Mouse (Mus musculus): ENCODE data around the gene Smim1. TPM values are rescaled to one million over a fixed set of nuclear protein-coding genes. Genes with fewer than 3 reads are reported as not detected.

Smim1 gene
- polyA plus RNA-seq (2015; fragmentation: Nextera tagmentation; extraction: Ambion mirVana), result 18.3 and 21.1 TPM in 2 replicates

GRCm38 (mm10) chr4:154025641-154026440, at the start of gene Smim1:
Smim1 (minus strand) TSS chr4:154026230.
- WGBS, result 2% methylated on average over 31 of the region's 33 CpGs
- Histone ChIP-seq H3K9me3 (replicated peaks) (no peaks in the 10 kb centered on the region), H3K36me3 (peaks cover 16% of the 10 kb centered on the region), H3K9ac (replicated peaks) (peak within 1 kb of the TSS; percentile 38), H3K27me3 (replicated peaks) (peaks cover 16% of the 10 kb centered on the region), H3K4me1 (peaks cover 34% of the 10 kb centered on the region), H3K4me3 (replicated peaks) (peak within 1 kb of the TSS; percentile 39), H3K4me2 (peak within 1 kb of the TSS; percentile 70), H3K27ac (replicated peaks) (no peak within 1 kb of the TSS; the same call in 1 of the 2 replicates)
- peak; percentile 68 for ATAC-seq (ENCODE audit: low FRiP score)

GRCm38 (mm10) chr4:154071941-154072340, 45.9 kb upstream of the Smim1 start:
- Histone ChIP-seq H3K27ac (replicated peaks) (no peak overlapping the region), H3K4me1 (peaks cover 10% of the 10 kb centered on the region), H3K4me2 (peak overlapping the region; percentile 40), H3K36me3 (no peaks in the 10 kb centered on the region), H3K9ac (replicated peaks) (no peak overlapping the region), H3K9me3 (replicated peaks) (no peaks in the 10 kb centered on the region), H3K27me3 (replicated peaks) (peaks cover 36% of the 10 kb centered on the region), H3K4me3 (replicated peaks) (no peak overlapping the region)
- no peak for ATAC-seq (ENCODE audit: low FRiP score)
- WGBS, result 22% methylated on average over 13 of the region's 16 CpGs

GRCm38 (mm10) chr4:154071521-154071920, 45.5 kb upstream of the Smim1 start:
- H3K9ac ChIP-seq (replicated peaks), result no peak overlapping the region
- peaks cover 36% of the 10 kb centered on the region for H3K27me3 ChIP-seq (replicated peaks)
- H3K27ac ChIP-seq (replicated peaks), result no peak overlapping the region
- H3K4me2 ChIP-seq, result peak overlapping the region; percentile 40
- no peaks in the 10 kb centered on the region for H3K9me3 ChIP-seq (replicated peaks)
- no peak for ATAC-seq (ENCODE audit: low FRiP score)
- 2% methylated on average over 15 of the region's 20 CpGs for WGBS
- H3K4me1 ChIP-seq, result peaks cover 10% of the 10 kb centered on the region
- no peaks in the 10 kb centered on the region for H3K36me3 ChIP-seq
- peak overlapping the region; percentile 15; the same call in 1 of the 2 replicates for H3K4me3 ChIP-seq (replicated peaks)

- no peak overlapping the region for H3K4me3 ChIP-seq (replicated peaks)
- H3K9ac ChIP-seq (replicated peaks), result no peak overlapping the region
- WGBS, result 4% methylated on average over 5 of the region's 5 CpGs
- H3K36me3 ChIP-seq, result no peaks in the 10 kb centered on the region
- peaks cover 36% of the 10 kb centered on the region for H3K27me3 ChIP-seq (replicated peaks)
- H3K4me2 ChIP-seq, result no peak overlapping the region
- H3K9me3 ChIP-seq (replicated peaks), result no peaks in the 10 kb centered on the region
- H3K4me1 ChIP-seq, result peaks cover 10% of the 10 kb centered on the region
- ATAC-seq (ENCODE audit: low FRiP score), result no peak
- no peak overlapping the region for H3K27ac ChIP-seq (replicated peaks)
These were observed 44.9 kb upstream of the Smim1 start for GRCm38 (mm10) chr4:154070896-154071295.

GRCm38 (mm10) chr4:154064827-154065773, 39.1 kb upstream of the Smim1 start:
- Histone ChIP-seq H3K4me2 (no peak overlapping the region), H3K27ac (replicated peaks) (no peak overlapping the region), H3K4me1 (no peaks in the 10 kb centered on the region), H3K9ac (replicated peaks) (no peak overlapping the region), H3K9me3 (replicated peaks) (no peaks in the 10 kb centered on the region), H3K4me3 (replicated peaks) (no peak overlapping the region), H3K27me3 (replicated peaks) (peaks cover 14% of the 10 kb centered on the region), H3K36me3 (no peaks in the 10 kb centered on the region)
- peak; percentile 72; the same call in 1 of the 2 replicates for ATAC-seq (ENCODE audit: low FRiP score)
- 62% methylated on average over 14 of the region's 14 CpGs for WGBS

GRCm38 (mm10) chr4:154057696-154058095, 31.7 kb upstream of the Smim1 start:
- no peak overlapping the region for H3K9ac ChIP-seq (replicated peaks)
- no peaks in the 10 kb centered on the region for H3K4me1 ChIP-seq
- H3K4me3 ChIP-seq (replicated peaks), result no peak overlapping the region
- no peaks in the 10 kb centered on the region for H3K36me3 ChIP-seq
- H3K4me2 ChIP-seq, result no peak overlapping the region
- no peak for ATAC-seq (ENCODE audit: low FRiP score)
- H3K27ac ChIP-seq (replicated peaks), result no peak overlapping the region
- no peaks in the 10 kb centered on the region for H3K9me3 ChIP-seq (replicated peaks)
- 65% methylated on average over 4 of the region's 4 CpGs for WGBS
- 0 out of 2 replicates have a peak, but pooled peaks cover 3% of the 10 kb centered on the region for H3K27me3 ChIP-seq (replicated peaks)

GRCm38 (mm10) chr4:154056661-154057060, 30.6 kb upstream of the Smim1 start:
- H3K9ac ChIP-seq (replicated peaks), result no peak overlapping the region
- ATAC-seq (ENCODE audit: low FRiP score), result no peak
- 52% methylated on average over 2 of the region's 2 CpGs for WGBS
- no peaks in the 10 kb centered on the region for H3K4me1 ChIP-seq
- no peak overlapping the region for H3K4me2 ChIP-seq
- H3K36me3 ChIP-seq, result no peaks in the 10 kb centered on the region
- no peak overlapping the region for H3K27ac ChIP-seq (replicated peaks)
- H3K9me3 ChIP-seq (replicated peaks), result no peaks in the 10 kb centered on the region
- H3K27me3 ChIP-seq (replicated peaks), result no peaks in the 10 kb centered on the region
- no peak overlapping the region for H3K4me3 ChIP-seq (replicated peaks)

- WGBS, result 72% methylated on average over 2 of the region's 2 CpGs
- Histone ChIP-seq H3K4me3 (replicated peaks) (no peak overlapping the region), H3K4me1 (no peaks in the 10 kb centered on the region), H3K4me2 (no peak overlapping the region), H3K36me3 (no peaks in the 10 kb centered on the region), H3K9me3 (replicated peaks) (no peaks in the 10 kb centered on the region), H3K9ac (replicated peaks) (no peak overlapping the region), H3K27ac (replicated peaks) (no peak overlapping the region), H3K27me3 (replicated peaks) (no peaks in the 10 kb centered on the region)
- ATAC-seq (ENCODE audit: low FRiP score), result no peak
These were observed 30.0 kb upstream of the Smim1 start for GRCm38 (mm10) chr4:154056046-154056445.

GRCm38 (mm10) chr4:154055482-154055881, 29.5 kb upstream of the Smim1 start:
- no peak for ATAC-seq (ENCODE audit: low FRiP score)
- H3K4me3 ChIP-seq (replicated peaks), result no peak overlapping the region
- H3K4me1 ChIP-seq, result no peaks in the 10 kb centered on the region
- H3K27me3 ChIP-seq (replicated peaks), result no peaks in the 10 kb centered on the region
- H3K27ac ChIP-seq (replicated peaks), result no peak overlapping the region
- H3K9me3 ChIP-seq (replicated peaks), result no peaks in the 10 kb centered on the region
- H3K4me2 ChIP-seq, result no peak overlapping the region
- H3K36me3 ChIP-seq, result no peaks in the 10 kb centered on the region
- no peak overlapping the region for H3K9ac ChIP-seq (replicated peaks)
- WGBS, result 92% methylated on average over 7 of the region's 7 CpGs

- H3K4me3 ChIP-seq (replicated peaks), result no peak overlapping the region
- no peak for ATAC-seq (ENCODE audit: low FRiP score)
- no peaks in the 10 kb centered on the region for H3K36me3 ChIP-seq
- no peak overlapping the region for H3K27ac ChIP-seq (replicated peaks)
- no peaks in the 10 kb centered on the region for H3K4me1 ChIP-seq
- no peak overlapping the region for H3K9ac ChIP-seq (replicated peaks)
- H3K4me2 ChIP-seq, result no peak overlapping the region
- 66% methylated on average over 4 of the region's 4 CpGs for WGBS
- H3K9me3 ChIP-seq (replicated peaks), result no peaks in the 10 kb centered on the region
- no peaks in the 10 kb centered on the region for H3K27me3 ChIP-seq (replicated peaks)
These were observed 27.0 kb upstream of the Smim1 start for GRCm38 (mm10) chr4:154053065-154053464.

GRCm38 (mm10) chr4:154051401-154051800, 25.4 kb upstream of the Smim1 start:
- no peak for ATAC-seq (ENCODE audit: low FRiP score)
- Histone ChIP-seq H3K27me3 (replicated peaks) (no peaks in the 10 kb centered on the region), H3K4me1 (no peaks in the 10 kb centered on the region), H3K4me3 (replicated peaks) (no peak overlapping the region), H3K36me3 (no peaks in the 10 kb centered on the region), H3K27ac (replicated peaks) (no peak overlapping the region), H3K9ac (replicated peaks) (no peak overlapping the region), H3K9me3 (replicated peaks) (no peaks in the 10 kb centered on the region), H3K4me2 (no peak overlapping the region)
- 85% methylated on average over 3 of the region's 3 CpGs for WGBS
